Mouse (Mus musculus) liver, adult 2 months (tissue): ENCODE data around the gene Myo16. TPM values are rescaled to one million over a fixed set of nuclear protein-coding genes. Genes with fewer than 3 reads are reported as not detected.

Source experiments
- DNase-seq: peaks from one replicate; pipeline ENCODE4 v3.0.0-alpha.2; 2011; ENCODE audit warnings: low read depth, low spot score; ENCODE audit errors: extremely low read depth
- H3K27ac ChIP-seq: fragments of 200-500 bp; replicated peaks from 2 replicates; pipeline ENCODE4 v1.5.1; 2012; ENCODE audit warnings: low read depth, mild to moderate bottlenecking, control low read depth, inconsistent platforms, low read length; ENCODE audit not compliant: insufficient read depth
- H3K27me3 ChIP-seq: fragments of 200-500 bp; 2 replicates; pipeline ENCODE4 v1.6.1; 2012; ENCODE audit warnings: mild to moderate bottlenecking, moderate library complexity, low read length, inconsistent platforms; ENCODE audit not compliant: control insufficient read depth, insufficient read depth
- H3K36me3 ChIP-seq: fragments of 200-500 bp; 2 replicates; pipeline ENCODE4 v1.6.1; 2012; ENCODE audit warnings: low read length, inconsistent platforms; ENCODE audit not compliant: control insufficient read depth, insufficient read depth
- H3K4me1 ChIP-seq: fragments of 200-500 bp; 2 replicates; pipeline ENCODE4 v1.6.1; 2011; ENCODE audit warnings: low read length; ENCODE audit not compliant: control insufficient read depth, insufficient read depth
- H3K4me3 ChIP-seq: fragments of 200-500 bp; 2 replicates; pipeline ENCODE4 v1.5.1; 2011; ENCODE audit warnings: low read depth, mild to moderate bottlenecking, control low read depth, low read length, moderate library complexity; ENCODE audit not compliant: insufficient read depth
- H3K79me2 ChIP-seq: fragments of 200-500 bp; 2 replicates; pipeline ENCODE4 v1.6.1; 2012; ENCODE audit warnings: inconsistent platforms, mild to moderate bottlenecking, low read length, moderate library complexity; ENCODE audit not compliant: control insufficient read depth, insufficient read depth
- H3K9ac ChIP-seq: fragments of 200-500 bp; 2 replicates; pipeline ENCODE4 v1.6.1; 2012; ENCODE audit warnings: low read depth, mild to moderate bottlenecking, control low read depth, inconsistent platforms, low read length
- CTCF ChIP-seq: fragments of 200-500 bp; IDR thresholded peaks from 2 replicates; pipeline ENCODE4 v1.5.1; 2011; ENCODE audit warnings: low read depth, low read length, control low read depth
- POLR2A ChIP-seq: fragments of 200-500 bp; IDR thresholded peaks from 2 replicates; pipeline ENCODE4 v1.6.1; 2011; ENCODE audit warnings: low read length, control low read depth; ENCODE audit not compliant: insufficient read depth; ENCODE audit errors: extremely low read depth
- WGBS: fragments of 180-500 bp; shearing (Covaris S2); methylation state at CpG from one replicate; pipeline ENCODE4 v1.1.7; 2018; 5-methylcytosine and 5-hydroxymethylcytosine counted together
- polyA plus RNA-seq: library from polyadenylated mRNA; depleted of rRNA; stranded (reverse); fragments of >200 nt; gene quantifications from 2 replicates; pipeline ENCODE4 v1.2.3, GENCODE M21; 2012
- total RNA-seq: library from RNA; depleted of rRNA; stranded (reverse); fragments of >200 nt; gene quantifications from 2 replicates; pipeline ENCODE4 v1.2.3, GENCODE M21; 2014

Myo16 gene
- total and polyA plus RNA-seq, 2 experiments, result not detected

DNA sequence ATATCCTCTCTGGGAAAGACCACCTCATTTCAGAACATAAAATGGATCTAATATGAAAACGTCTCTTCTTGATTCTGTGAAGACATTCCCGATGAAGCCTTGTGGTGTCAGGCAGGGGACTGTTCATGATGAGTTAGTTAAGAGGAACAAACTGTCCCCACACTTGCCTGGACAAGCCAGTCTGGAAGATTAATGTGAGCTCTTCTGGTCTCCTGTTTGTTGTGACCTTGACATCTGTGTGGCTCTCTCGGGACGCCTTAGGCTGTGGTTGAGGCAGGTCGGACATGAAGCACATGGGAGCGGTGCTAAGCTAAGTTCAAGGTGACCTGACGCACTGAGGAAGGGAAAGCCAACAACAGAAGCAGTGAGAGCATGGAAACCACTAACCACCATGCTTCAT, 291.3 kb downstream of the Myo16 start:
- 72% methylated on average over 7 of the region's 7 CpGs for WGBS
- Histone ChIP-seq H3K27ac (no peak overlapping the region), H3K9ac (no peak overlapping the region), H3K4me1 (no peaks in the 10 kb centered on the region), H3K4me3 (no peak overlapping the region), H3K36me3 (no peaks in the 10 kb centered on the region), H3K27me3 (no peaks in the 10 kb centered on the region), H3K79me2 (no peaks in the 10 kb centered on the region)
- no peak for TF ChIP-seq POLR2A
- TF ChIP-seq CTCF, result no peak
- no peak for DNase-seq

GRCm38 (mm10) chr8:10448545-10448944, 294.8 kb downstream of the Myo16 start:
- H3K27me3 ChIP-seq, result no peaks in the 10 kb centered on the region
- no peak overlapping the region for H3K27ac ChIP-seq
- 81% methylated on average over 14 of the region's 14 CpGs for WGBS
- no peak overlapping the region for H3K9ac ChIP-seq
- DNase-seq, result no peak
- H3K36me3 ChIP-seq, result no peaks in the 10 kb centered on the region
- no peaks in the 10 kb centered on the region for H3K79me2 ChIP-seq
- no peaks in the 10 kb centered on the region for H3K4me1 ChIP-seq
- no peak overlapping the region for H3K4me3 ChIP-seq
- TF ChIP-seq CTCF (no peak), POLR2A (no peak)

DNA sequence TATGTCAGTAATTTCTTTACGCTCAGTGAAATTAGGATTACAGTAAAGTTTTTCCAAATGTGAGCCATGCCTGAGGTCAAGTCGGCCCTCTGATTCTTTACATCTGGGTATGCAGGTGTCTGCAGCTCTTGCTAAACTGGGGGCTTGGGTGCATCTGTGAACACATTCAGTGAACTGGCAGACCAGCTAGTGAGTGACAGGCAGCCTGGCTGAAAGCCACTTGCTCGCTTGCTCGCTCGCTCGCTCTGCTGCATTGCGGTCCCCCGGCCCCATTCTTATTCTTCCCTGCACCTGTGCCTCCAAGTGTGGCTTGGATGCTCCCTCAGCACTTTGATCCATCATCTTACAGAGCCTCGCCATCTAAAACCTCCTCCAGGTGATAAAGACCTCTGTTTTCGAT, 299.3 kb downstream of the Myo16 start:
- WGBS, result 90% methylated on average over 10 of the region's 10 CpGs
- no peak for DNase-seq

GRCm38 (mm10) chr8:10458151-10458649, 304.5 kb downstream of the Myo16 start:
- 80% methylated on average over 9 of the region's 9 CpGs for WGBS
- H3K79me2 ChIP-seq, result no peaks in the 10 kb centered on the region
- H3K27me3 ChIP-seq, result no peaks in the 10 kb centered on the region
- TF ChIP-seq POLR2A (no peak), CTCF (no peak)
- DNase-seq, result no peak
- H3K4me3 ChIP-seq, result no peak overlapping the region
- H3K9ac ChIP-seq, result no peak overlapping the region
- H3K4me1 ChIP-seq, result no peaks in the 10 kb centered on the region
- no peaks in the 10 kb centered on the region for H3K36me3 ChIP-seq
- H3K27ac ChIP-seq, result no peak overlapping the region

More for the DNA sequence above, 299.3 kb downstream of the Myo16 start:
- Histone ChIP-seq H3K36me3 (no peaks in the 10 kb centered on the region), H3K79me2 (no peaks in the 10 kb centered on the region), H3K4me1 (no peaks in the 10 kb centered on the region), H3K9ac (no peak overlapping the region), H3K27ac (no peak overlapping the region), H3K4me3 (no peak overlapping the region), H3K27me3 (no peaks in the 10 kb centered on the region)
- TF ChIP-seq POLR2A, result no peak
- no peak for TF ChIP-seq CTCF

DNA sequence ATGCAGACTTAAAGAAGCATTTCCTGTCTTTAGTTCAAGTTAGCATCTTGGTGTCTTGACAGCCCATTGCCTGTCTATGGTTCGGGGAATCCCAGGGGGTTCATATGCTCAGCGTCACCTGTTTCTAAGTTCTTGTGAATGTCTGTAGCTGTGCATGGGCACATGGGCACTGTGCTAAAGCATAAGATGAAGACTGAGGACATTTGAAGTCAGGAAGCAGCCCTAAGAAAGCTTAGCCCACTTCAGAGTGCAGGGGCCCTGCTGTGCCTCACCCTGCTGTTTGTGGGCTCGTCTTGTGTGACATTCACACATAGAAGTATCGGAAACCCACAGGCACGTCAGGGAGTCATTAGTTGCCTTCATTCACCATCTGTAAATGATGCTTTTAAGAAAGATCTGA, 308.6 kb downstream of the Myo16 start:
- WGBS, result 87% methylated on average over 5 of the region's 5 CpGs

DNA sequence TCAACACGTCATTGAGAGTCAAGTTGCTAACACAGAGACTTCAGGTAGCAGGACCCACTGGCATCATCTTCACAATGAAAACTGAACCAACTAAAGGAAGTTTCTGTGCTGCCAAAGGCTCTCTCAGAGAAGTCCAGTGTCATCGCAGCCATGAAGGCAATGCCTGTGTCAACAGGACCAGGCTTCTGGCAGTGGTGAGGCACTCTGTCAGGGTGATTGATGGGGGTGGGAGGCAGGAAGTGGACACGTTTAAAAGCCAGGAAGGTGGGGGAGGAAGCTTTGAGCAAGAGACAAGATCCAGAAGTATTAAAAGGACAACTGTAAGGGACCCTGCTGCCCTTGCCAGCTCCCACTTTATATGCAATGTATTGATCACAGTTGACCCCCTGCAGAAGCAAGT, 314.8 kb downstream of the Myo16 start:
- Histone ChIP-seq H3K27ac (no peak overlapping the region), H3K27me3 (no peaks in the 10 kb centered on the region), H3K36me3 (no peaks in the 10 kb centered on the region), H3K9ac (no peak overlapping the region), H3K79me2 (no peaks in the 10 kb centered on the region), H3K4me3 (no peak overlapping the region), H3K4me1 (no peaks in the 10 kb centered on the region)
- TF ChIP-seq POLR2A (no peak), CTCF (no peak)
- 40% methylated on average over 3 of the region's 3 CpGs for WGBS
- DNase-seq, result no peak

More for the DNA sequence above, 308.6 kb downstream of the Myo16 start:
- TF ChIP-seq CTCF (no peak), POLR2A (no peak)
- H3K36me3 ChIP-seq, result no peaks in the 10 kb centered on the region
- H3K4me3 ChIP-seq, result no peak overlapping the region
- H3K4me1 ChIP-seq, result no peaks in the 10 kb centered on the region
- H3K27me3 ChIP-seq, result no peaks in the 10 kb centered on the region
- no peak for DNase-seq
- no peak overlapping the region for H3K9ac ChIP-seq
- no peaks in the 10 kb centered on the region for H3K79me2 ChIP-seq
- no peak overlapping the region for H3K27ac ChIP-seq
